Mouse (Mus musculus): ENCODE measurements around the gene Dpagt1.
"Not testable (repeated sequence)": the region's sequence is repeated elsewhere in the genome, so short reads cannot be mapped to it uniquely, and the experiment has no call there.

Dpagt1 gene

GRCm38 (mm10) chr9:44325768-44326370, at the start of gene Dpagt1:
Gene Dpagt1 (plus strand): TSS chr9:44326019.
- DNase-seq (ENCODE audit: low spot score) = no peak

DNA sequence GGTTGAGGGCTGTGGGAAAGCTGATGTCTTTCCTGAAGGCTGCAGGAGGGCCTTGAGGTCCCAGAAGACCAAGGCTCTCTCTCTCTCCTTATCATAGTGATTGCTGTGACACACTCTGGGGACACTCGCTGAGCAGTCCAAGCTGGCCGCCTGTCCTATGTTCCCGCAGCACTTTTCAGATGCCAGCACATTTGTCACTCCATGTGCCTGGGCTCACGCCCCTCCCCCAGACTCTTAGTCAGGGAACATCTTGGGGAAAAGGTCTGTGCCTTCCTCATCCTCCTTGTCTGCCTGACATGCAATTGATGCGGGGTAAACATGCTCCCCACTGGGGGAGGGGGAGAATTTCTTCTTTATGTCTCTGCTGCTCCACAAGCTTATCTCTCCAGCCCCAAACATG, 42.6 kb upstream of the Dpagt1 start:
- no peak for DNase-seq (ENCODE audit: low spot score)

DNA sequence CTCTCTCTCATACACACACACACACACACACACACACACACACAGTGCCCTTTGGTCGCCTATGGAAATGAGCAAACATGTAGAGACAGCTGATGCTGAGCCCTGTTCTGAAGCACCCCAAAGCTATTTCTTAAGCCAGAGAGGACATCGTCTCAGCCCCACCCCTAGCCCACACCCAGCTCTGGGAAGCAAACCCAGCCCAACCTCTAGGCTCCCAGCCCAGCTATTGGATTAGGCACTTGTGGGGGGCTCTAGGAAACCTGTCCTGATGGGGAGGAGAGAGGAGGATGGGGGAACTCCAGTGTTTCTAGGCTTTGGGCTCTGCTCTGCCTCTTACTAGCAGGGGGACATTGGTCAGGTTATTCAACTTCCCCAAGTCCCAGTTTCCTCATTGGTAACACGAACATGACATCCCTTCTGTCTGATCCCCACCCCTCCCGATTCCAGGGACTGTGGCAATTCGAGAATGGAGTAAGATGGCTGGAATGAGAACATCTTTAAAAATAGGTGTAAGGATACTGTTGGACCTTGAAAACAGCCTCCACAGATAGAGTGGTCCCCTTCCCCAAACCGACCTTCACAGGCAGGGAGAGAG, 39.5 kb upstream of the Dpagt1 start:
- no peak for DNase-seq (ENCODE audit: low spot score)

DNA sequence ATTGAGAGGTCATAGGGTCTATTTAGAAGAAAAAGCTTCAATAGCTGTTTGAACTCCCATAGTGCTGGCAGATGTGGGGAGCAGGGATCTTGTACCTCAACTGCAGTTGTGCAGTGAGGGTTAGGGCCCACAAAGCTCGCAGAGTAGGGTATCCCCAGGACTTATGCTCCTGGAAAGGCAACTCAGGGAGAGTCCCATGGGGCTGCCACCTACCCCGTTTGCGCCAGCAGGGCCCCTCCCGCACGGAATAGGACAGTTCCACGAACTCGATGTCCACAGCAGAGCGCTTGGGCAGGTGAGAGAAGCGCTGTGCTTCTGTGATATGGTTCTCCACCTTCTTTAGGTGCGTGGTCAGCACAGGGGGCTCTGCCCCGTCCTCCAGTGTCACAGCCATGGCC, 38.8 kb upstream of the Dpagt1 start:
- no peak for DNase-seq (ENCODE audit: low spot score)

DNA sequence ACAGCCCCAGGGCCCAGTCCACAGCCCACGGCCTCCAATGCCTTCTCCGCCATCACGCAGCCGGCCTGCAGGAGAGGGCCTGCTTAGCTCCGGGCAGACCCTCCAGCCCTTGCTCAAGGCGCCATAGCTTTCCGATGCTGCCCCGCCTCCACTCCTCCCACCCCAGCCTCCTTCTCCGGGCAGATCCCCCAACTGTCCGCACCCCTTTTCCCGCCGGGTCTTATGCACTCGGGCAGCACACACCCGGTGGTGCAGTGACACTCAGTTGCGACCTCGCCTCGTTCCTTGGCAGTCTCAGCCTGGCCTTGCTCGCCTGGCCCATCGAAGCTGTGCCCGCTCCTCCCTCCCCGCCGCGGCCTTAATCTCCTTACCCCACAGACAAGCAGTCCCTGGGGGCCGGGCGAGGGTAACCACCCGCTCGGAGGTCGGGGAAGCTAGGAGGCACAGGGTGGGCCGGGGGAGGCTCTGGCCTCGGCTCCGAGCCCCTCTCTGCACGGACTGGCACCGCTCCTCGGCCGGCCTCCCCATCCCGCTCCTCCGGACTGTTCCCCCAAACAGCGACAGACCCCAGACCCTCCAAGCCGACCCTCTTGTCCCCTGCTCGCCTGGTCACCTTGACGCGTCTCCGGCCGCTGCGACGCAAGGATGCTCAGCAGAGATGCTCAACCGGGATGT, 38.3 kb upstream of the Dpagt1 start:
- DNase-seq (ENCODE audit: low spot score) = no peak

- DNase-seq (ENCODE audit: low spot score) = no peak
These were observed 37.5 kb upstream of the Dpagt1 start, which contains the start of gene Abcg4 for GRCm38 (mm10) chr9:44288076-44288958. Gene Abcg4 (minus strand): TSS chr9:44288615.

DNA sequence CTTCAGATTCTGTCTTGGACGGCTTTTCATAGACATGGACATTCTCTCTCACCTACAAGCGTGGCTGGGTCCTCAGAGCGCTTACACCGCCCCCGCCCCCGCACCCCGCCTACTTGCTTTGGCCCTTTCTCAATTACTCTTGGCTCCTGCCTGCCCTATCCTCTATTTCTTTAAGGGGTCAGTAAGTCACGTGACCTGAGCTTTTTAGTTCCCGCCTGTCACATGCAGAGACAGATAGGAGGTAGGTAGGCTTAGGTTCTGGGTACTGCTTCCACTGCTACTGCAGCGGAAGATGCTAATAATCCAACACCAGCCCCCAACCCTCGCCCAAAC, 36.9 kb upstream of the Dpagt1 start:
- no peak for DNase-seq (ENCODE audit: low spot score)

DNA sequence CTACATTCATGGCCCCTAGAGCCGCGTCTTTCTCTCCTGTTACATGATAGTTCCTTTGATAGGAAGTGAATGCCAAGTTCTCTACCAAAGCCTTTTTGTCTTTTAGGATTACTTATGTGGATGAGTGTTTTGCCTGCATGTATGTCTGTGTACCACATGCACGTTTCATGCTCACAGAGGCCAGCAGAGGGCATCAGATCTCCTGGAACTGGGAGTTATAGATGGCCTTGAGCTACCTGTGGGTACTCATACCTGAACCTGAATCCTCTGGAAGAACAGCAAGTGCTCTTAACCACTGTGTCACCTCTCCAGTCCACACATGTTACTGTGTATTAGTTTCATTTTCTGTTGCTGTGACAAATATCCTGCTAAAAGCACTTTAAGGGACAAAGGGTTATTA, 33.3 kb upstream of the Dpagt1 start:
- DNase-seq (ENCODE audit: low spot score) = peak; percentile 59

- DNase-seq (ENCODE audit: low spot score) = not testable (repeated sequence)
These were observed 25.8 kb upstream of the Dpagt1 start for GRCm38 (mm10) chr9:44300001-44300400.

GRCm38 (mm10) chr9:44305466-44306079, 20.2 kb upstream of the Dpagt1 start, which contains the start of gene Hinfp:
Gene Hinfp (minus strand): TSS chr9:44305671.
- peak; percentile 98 for DNase-seq (ENCODE audit: low spot score)

- DNase-seq (ENCODE audit: low spot score) = no peak
These were observed 19.3 kb upstream of the Dpagt1 start for GRCm38 (mm10) chr9:44306532-44306931.

GRCm38 (mm10) chr9:44307248-44307647, 18.6 kb upstream of the Dpagt1 start:
- DNase-seq (ENCODE audit: low spot score) = no peak

DNA sequence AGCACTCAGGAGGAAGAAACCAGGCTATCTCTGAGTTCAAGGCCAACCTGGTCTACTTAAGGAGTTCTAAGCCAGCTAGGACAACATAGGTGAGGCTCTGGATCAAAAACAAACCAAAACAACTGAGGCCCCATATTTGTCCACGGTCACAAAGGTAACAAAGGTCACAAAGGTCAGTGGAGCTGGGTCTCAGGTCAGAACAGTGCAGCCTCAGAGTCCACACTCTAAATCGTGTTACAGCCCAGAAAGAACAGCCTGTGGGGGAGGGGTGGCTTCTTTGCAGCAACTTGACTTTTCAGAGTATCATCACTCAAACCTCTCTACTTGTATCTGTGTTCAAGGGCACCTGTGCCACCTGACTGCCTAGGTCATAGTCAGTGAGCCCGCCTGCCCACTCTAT, 16.1 kb upstream of the Dpagt1 start:
- no peak for DNase-seq (ENCODE audit: low spot score)

DNA sequence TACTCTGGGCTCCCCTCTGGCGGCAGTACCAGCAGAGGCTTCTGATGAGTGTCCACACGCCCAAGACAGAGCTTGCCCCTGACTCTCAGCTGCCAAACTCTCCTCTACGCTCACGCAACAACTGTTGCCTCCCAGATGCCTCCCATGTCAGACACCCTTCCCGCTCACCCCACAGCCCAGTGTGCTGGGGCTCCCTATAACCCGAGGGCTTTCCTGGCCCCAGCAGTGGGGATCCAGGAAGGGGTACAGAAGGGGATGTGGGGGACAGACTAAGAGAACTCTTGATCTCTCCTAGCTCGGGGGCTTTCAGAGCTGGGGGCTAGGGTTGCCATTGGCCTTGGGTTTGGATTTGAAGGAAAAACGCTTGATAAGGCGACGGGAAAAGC, 15.1 kb upstream of the Dpagt1 start:
- no peak for DNase-seq (ENCODE audit: low spot score)

GRCm38 (mm10) chr9:44311136-44312134, 14.4 kb upstream of the Dpagt1 start:
- DNase-seq (ENCODE audit: low spot score) = no peak

DNA sequence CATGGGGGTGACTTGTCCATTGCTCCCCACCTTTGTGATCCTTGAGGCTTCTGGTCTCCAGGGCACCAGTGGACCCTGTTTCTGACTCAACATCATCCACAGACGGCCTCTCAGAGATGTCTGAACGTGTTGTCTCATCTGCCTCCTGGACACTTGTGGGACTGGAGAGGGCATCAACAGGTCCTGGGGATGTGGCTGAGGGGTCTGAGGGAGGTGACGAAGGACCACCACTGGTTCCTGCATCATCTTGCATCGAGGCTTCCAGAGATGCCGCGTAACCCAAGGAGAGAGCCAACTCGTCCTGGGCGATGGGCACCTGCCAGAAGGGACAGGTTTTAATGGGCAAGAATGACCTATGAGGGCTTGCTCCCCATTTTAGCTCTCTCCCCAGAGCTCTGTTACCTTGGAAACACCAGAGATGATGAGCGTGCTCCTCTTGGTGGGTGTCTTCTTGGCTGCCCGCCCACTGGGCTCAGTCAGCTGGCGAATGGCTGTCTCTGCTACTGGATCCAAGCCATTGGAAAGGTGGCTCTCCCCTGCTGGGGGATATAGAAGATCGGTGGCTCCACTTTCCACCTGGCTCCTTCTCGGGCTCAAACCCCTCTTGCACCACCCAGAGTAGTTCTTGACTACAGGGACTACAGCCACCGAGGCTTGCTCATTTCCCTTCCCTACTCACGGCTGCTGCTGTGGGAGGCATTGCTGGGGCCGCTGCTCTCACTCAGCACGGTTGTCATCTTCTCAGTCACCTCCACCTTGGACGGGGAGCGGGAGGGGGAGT, 12.2 kb upstream of the Dpagt1 start:
- no peak for DNase-seq (ENCODE audit: low spot score)

- DNase-seq (ENCODE audit: low spot score) = no peak
These were observed 11.6 kb upstream of the Dpagt1 start for GRCm38 (mm10) chr9:44314257-44314547.

DNA sequence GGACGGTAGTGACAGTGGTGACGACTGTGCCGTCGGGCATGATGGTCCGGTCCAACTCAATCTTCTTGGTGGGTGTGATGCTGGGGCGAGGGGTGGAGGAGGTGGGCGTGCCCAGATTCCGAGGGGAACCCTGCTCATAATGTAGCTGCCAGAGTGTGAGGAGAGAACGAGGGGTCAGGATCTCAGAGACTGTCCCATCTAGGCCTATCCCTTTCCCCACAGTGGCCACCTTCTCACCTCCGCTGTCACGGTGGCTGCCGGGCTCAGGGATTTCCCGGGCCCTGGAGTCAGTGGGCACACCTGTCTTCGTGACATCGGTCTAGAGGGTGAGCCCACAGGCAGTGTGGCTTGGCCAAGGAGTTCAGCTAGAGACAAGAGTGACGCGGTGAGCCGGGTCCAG, 10.9 kb upstream of the Dpagt1 start:
- no peak for DNase-seq (ENCODE audit: low spot score)

DNA sequence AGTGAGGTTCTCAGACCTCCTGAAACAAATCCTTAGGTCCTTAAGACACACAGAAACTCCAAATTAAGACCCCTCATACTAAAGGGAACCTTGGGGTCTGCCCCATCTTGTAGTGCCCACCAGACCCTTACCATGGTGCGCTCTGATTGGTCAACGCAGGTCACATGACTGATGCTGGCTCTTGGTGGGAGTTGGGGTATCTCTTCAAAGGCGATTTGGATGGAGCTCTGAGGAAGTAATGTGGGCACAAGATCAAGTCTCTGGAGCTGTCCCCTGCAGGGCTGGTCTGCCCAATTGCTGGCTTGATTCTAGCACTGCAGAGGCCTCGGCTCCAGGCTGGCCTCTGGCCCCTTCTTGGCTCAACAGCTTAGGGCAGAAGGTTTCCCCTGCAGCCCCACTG, 8.4 kb upstream of the Dpagt1 start:
- no peak for DNase-seq (ENCODE audit: low spot score)

- DNase-seq (ENCODE audit: low spot score) = no peak
These were observed 7.6 kb upstream of the Dpagt1 start for GRCm38 (mm10) chr9:44318076-44318825.
